Mouse (Mus musculus) induced T-regulatory cell, adult 2 months (primary cell): ENCODE data around the gene Gimap5.

Experiments
- DNase-seq: peaks from one replicate; pipeline ENCODE4 v3.0.0-alpha.2; 2012; ENCODE audit warnings: low read depth

Gimap5 gene

GRCm38 (mm10) chr6:48739780-48740055 lies 6.3 kb upstream of the Gimap5 start:
- peak; percentile 75 for DNase-seq

- peak; percentile 80 for DNase-seq
Measured at GRCm38 (mm10) chr6:48740501-48741169, 5.4 kb upstream of the Gimap5 start.

GRCm38 (mm10) chr6:48741273-48741672 lies 4.7 kb upstream of the Gimap5 start:
- DNase-seq: no peak

- DNase-seq: peak; percentile 77
Measured at GRCm38 (mm10) chr6:48741711-48742206, 4.2 kb upstream of the Gimap5 start.

- peak; percentile 85 for DNase-seq
Measured at GRCm38 (mm10) chr6:48742422-48743351, 3.3 kb upstream of the Gimap5 start.

- no peak for DNase-seq
Measured at GRCm38 (mm10) chr6:48745490-48745889, 507 bp upstream of the Gimap5 start.

- DNase-seq: peak; percentile 90
Measured at GRCm38 (mm10) chr6:48747091-48747966, 1.3 kb downstream of the Gimap5 start.

GRCm38 (mm10) chr6:48763567-48764270 lies 17.7 kb downstream of the Gimap5 start:
- peak; percentile 45 for DNase-seq

DNA sequence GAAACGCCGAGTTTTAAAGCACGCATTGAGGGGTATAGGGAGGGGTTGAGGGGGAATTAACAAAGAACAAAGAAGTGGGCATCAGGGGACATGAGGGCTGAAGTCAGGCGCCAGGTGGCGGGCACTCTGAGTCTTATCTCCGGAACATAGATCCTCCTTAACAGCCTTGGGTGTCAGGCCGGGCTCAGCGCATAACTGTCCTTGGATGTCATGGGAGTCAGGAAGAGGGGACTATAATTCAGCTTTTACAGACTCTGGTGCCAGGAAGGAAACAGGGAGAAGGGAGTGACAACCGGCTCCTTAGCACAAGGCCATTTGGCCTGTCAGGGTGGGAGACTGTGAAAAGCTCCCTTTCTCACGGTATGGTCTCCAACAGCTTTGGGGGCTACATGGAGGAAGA lies 18.5 kb downstream of the Gimap5 start:
- no peak for DNase-seq

DNA sequence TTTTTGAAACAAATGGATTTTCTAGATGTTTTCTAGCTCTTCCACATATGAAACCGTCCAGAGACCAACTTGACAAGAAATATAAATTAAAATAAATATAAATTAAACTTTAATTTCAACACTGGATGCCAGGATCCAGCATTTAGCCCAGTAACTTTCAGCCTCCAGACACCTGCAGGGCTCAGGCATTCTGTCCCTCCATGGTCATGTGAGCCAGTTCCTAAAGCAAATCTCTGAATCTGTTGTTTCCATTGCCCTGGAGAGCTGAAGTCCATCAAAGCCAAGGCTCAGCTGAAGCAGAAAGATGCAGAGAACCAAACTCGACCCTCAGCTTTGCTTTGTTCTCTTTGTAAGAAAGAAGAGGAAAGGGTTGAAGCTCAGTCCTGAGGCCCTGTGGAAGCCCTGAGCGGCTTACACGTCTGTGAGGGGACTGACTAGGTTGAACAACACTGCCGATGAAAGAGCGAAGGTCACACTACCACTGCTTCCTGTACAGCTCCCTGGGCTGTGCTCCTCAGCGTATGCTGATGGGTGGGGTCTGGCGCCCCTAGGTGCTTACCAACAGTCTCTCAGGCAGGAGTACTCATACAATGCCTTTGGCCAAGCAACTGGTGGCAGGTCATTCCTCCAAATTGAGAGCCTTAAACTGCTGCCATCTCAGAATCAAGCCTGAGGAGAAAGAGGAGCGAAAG lies 22.3 kb downstream of the Gimap5 start:
- DNase-seq: peak; percentile 84

DNA sequence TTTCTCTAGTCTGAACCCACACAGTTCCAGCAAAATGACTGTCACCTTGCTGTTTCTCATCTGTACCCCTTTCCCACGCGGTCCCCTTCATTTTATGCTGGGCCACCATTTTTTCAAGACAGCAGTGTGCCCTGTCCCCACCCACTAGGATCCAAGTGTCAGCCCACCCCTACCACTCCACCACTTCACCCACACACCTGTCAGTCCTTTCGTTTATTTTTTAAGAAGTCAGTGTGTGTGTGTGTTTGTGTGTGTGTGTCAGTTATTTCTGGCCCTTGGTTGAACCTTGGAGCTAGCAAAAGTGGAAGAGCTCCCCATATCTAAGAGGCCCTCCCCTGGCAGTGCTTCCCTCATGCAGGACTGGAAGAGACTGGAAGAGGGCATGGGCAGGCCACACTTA lies 22.9 kb downstream of the Gimap5 start:
- no peak for DNase-seq

- DNase-seq: peak; percentile 82
Measured at GRCm38 (mm10) chr6:48770696-48771095, 24.7 kb downstream of the Gimap5 start, which contains the start of gene Gimap3. TSS of gene Gimap3 (minus strand) at chr6:48770851.

- DNase-seq: peak; percentile 94
Measured at GRCm38 (mm10) chr6:48772030-48772429, 26.0 kb downstream of the Gimap5 start.

DNA sequence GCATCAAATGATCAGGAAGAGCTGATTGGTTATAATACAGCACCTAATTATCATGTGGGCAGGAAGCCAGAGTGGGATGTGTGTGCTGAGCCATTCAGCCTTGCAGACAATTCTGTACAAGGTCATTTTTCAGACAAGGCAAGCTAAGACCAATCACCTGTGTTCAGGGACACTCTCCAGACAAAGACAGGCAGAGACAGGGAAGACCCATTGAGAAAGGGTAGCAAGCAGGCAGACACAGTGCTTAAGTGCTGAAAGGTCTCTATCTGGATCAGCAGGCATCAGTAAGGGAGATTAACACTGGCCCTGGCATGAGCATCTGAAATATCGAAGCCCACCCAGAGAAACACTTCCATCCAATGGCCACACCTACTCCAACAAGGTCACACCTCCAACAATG lies 38.4 kb downstream of the Gimap5 start:
- DNase-seq: no peak

- DNase-seq: no peak
Measured at GRCm38 (mm10) chr6:48785189-48785588, 39.2 kb downstream of the Gimap5 start.

DNA sequence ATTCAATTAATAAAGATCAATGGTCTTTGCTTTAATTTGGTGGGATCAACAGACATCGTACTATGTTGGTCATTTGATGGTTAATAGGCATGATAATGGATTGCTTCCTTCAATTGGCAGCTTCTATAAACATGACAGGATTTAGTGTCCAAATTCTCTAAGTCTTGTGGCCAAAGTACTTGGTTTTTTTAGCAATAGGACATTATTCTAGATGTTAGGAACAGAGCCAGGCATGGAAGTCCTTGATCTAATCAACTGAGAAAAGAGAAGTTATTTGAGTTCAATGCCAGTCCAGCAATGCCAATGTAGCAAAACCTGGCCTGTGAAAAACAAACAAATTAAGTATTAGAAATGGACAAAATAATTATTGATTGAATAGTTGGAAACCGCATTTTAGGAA lies 39.6 kb downstream of the Gimap5 start:
- DNase-seq: no peak

DNA sequence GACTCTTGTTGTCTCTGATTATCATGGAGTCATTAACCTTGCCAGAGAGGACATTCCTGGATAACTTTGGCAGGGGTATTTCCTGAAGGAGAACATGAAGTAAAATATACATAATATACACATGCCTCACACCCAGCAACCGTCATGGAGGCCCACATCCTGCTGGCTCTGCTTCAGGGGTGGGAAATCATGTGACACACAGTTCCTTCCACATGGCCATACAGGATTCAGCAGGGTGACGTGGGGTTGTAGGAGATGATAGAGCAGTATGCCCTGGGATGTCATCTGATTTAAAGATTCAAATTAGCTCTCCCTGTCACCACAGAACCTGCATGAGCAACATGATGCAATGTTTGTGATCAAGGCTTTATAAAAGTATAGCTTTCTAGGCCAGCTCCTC lies 41.9 kb downstream of the Gimap5 start:
- no peak for DNase-seq

DNA sequence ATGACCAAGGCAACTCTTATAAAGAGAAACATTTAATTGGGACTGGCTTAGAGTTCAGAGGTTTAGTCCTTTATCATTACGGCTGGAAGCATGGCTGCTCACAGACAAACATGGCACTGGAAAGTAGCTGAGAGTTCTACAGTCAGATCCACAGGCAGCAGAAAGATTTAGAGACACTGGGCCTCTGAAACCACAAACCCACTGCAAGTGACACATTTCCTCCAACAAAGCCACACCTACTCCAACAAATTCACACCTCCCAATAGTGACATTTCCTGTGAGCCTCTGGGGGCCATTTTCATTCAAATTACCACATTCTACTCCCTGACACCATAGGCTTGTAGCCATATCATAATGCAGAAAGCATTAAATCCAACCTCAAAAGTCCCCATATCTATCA lies 55.9 kb downstream of the Gimap5 start:
- peak; percentile 86 for DNase-seq

- peak; percentile 22 for DNase-seq
Measured at GRCm38 (mm10) chr6:48803406-48804051, 57.5 kb downstream of the Gimap5 start.
